Mouse (Mus musculus) urinary bladder, postnatal 25 days (tissue): ENCODE data around the gene Gm7145.
"Not testable (repeated sequence)": the region's sequence is repeated elsewhere in the genome, so short reads cannot be mapped to it uniquely, and the experiment has no call there.

ENCODE experiments used
- DNase-seq: peaks from one replicate; pipeline ENCODE4 v3.0.0; 2022; ENCODE audit warnings: low spot score

Gene Gm7145

GRCm38 (mm10) chr1:117965639-117966038 lies at the start of gene Gm7145:
TSS of gene Gm7145 (plus strand) at chr1:117965939.
- DNase-seq, result no peak

GRCm38 (mm10) chr1:117927715-117928114 lies 38.0 kb upstream of the Gm7145 start, which contains the start of gene Gm28168:
TSS of gene Gm28168 (plus strand) at chr1:117928015.
- not testable (repeated sequence) for DNase-seq

- not testable (repeated sequence) for DNase-seq
Measured at GRCm38 (mm10) chr1:118003876-118004275, 38.1 kb downstream of the Gm7145 start.

- not testable (repeated sequence) for DNase-seq
Measured at GRCm38 (mm10) chr1:118012736-118013135, 47.0 kb downstream of the Gm7145 start.
